Mouse (Mus musculus): ENCODE measurements at regions not wholly inside any gene's neighbourhood (a gene's known extent, or its start where the extent isn't known, plus 50 kb on each side); places are given as distances from the start of the nearest gene placed in this dataset.

- TF ChIP-seq CTCF (IDR thresholded peaks at IDR 0.05; ENCODE audit: insufficient read depth, low read length) (no peak), POLR2A (IDR thresholded peaks at IDR 0.05; ENCODE audit: borderline replicate concordance, extremely low read depth, low read depth, low read length) (no peak)
Observed at GRCm38 (mm10) chr9:120771896-120772530, 157.0 kb upstream of the Ctnnb1 start.
